Mouse (Mus musculus) CH12.LX (cell line): ENCODE measurements at regions not wholly inside any gene's neighbourhood (a gene's known extent, or its start where the extent isn't known, plus 50 kb on each side); places are given as distances from the start of the nearest gene placed in this dataset.

Experiments used
- CHD1 ChIP-seq: IDR thresholded peaks from 2 replicates; pipeline ENCODE4 v1.6.1; 2012; ENCODE audit warnings: low read depth, low read length, improper control_type of control experiment, inconsistent platforms
- CTCF ChIP-seq, 2 experiments: IDR thresholded peaks in 1 of 2; conservative IDR thresholded peaks in 1 of 2; 2 replicates each; pipeline ENCODE4 v1.5.1; 2011 to 2012; ENCODE audit warnings: low read depth in 2 of 2, low read length in 2 of 2, improper control_type of control experiment in 1 of 2, inconsistent platforms in 1 of 2, mild to moderate bottlenecking in 1 of 2, moderate library complexity in 1 of 2
- ELF1 ChIP-seq: IDR thresholded peaks from 2 replicates; pipeline ENCODE4 v1.6.1; 2014; ENCODE audit warnings: low read depth, mild to moderate bottlenecking, inconsistent platforms, low read length, improper control_type of control experiment
- EP300 ChIP-seq: IDR thresholded peaks from 2 replicates; pipeline ENCODE4 v1.6.1; 2011; ENCODE audit warnings: low read length, improper control_type of control experiment
- MAFK ChIP-seq: IDR thresholded peaks from 2 replicates; pipeline ENCODE4 v1.6.1; 2011; ENCODE audit warnings: low read length, improper control_type of control experiment; ENCODE audit not compliant: insufficient replicate concordance
- MXI1 ChIP-seq: IDR thresholded peaks from 2 replicates; pipeline ENCODE4 v1.6.1; 2011; ENCODE audit warnings: mild to moderate bottlenecking, low read depth, low read length, improper control_type of control experiment
- POLR2A ChIP-seq: IDR thresholded peaks from 2 replicates; pipeline ENCODE4 v1.6.1; 2011; ENCODE audit warnings: low read depth, mild to moderate bottlenecking, improper control_type of control experiment, low read length
- RAD21 ChIP-seq: IDR thresholded peaks from 2 replicates; pipeline ENCODE4 v1.6.1; 2011; ENCODE audit warnings: low read depth, mild to moderate bottlenecking, low read length, improper control_type of control experiment, moderate library complexity
- SMC3 ChIP-seq: IDR thresholded peaks from 2 replicates; pipeline ENCODE4 v1.6.1; 2011; ENCODE audit warnings: low read depth, low read length, improper control_type of control experiment
- ZC3H11A ChIP-seq: IDR thresholded peaks from 2 replicates; pipeline ENCODE4 v1.6.1; 2012; ENCODE audit warnings: low read depth, mild to moderate bottlenecking, inconsistent platforms, low read length, improper control_type of control experiment

DNA sequence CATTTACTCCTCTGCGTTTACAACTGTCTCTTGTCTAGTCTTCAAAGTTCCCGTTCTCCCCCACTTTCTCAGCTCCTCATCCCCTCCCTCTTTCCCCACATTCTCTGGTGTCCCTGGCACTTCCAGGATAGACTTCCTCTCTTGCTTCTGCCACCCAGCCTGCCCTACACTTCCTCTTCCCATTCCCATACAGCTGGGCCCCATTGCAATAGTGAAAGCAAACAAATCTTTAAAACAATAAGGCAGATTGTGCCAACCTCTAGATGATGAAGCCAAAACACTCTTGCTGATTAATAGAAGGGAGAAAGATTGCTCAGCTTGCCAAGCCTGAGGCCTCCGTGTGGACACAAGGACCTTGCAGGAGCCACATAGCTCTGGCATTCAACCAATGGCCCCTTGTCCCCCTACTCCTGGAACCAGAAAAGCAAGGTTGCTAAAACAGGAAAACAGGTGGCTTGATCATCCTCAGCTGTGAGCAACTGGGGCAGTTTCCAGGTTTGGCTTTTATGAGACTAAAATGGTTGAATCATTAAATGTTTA, 267.1 kb upstream of the Dynlrb2 start:
- no peak for TF ChIP-seq CTCF (conservative IDR thresholded peaks at IDR 0.05 in 1 of 2, IDR thresholded peaks at IDR 0.05 in 1 of 2; ENCODE audit: low read depth in 2 of 2, low read length in 2 of 2)
- no peak for TF ChIP-seq RAD21
- TF ChIP-seq ELF1 = no peak
- no peak for TF ChIP-seq MAFK
- no peak for TF ChIP-seq POLR2A
- no peak for TF ChIP-seq CHD1
- no peak for TF ChIP-seq SMC3
- TF ChIP-seq MXI1 = no peak
- no peak for TF ChIP-seq EP300
- no peak for TF ChIP-seq ZC3H11A
